Mouse (Mus musculus): ENCODE results near the gene R3hdml. TPM values are rescaled to one million over a fixed set of nuclear protein-coding genes. Genes with fewer than 3 reads are reported as not detected.

Gene R3hdml
- not detected in 2 replicates for polyA plus RNA-seq (2012)

GRCm38 (mm10) chr2:163492018-163492417 is at the start of gene R3hdml:
R3hdml (plus strand) TSS chr2:163492318.
- H3K9me3 ChIP-seq (ENCODE audit: control insufficient read depth, low read length), result no peaks in the 10 kb centered on the region
- no peak within 1 kb of the TSS for H3K4me3 ChIP-seq (replicated peaks)
- no peaks in the 10 kb centered on the region for H3K27me3 ChIP-seq (ENCODE audit: control insufficient read depth)
- no peaks in the 10 kb centered on the region for H3K36me3 ChIP-seq (ENCODE audit: control insufficient read depth)
- no peaks in the 10 kb centered on the region for H3K4me1 ChIP-seq (ENCODE audit: control insufficient read depth)
- TF ChIP-seq GATA1 (IDR thresholded peaks at IDR 0.05; ENCODE audit: low read length) (no peak), TAL1 (IDR thresholded peaks at IDR 0.05; ENCODE audit: low read length) (no peak)

DNA sequence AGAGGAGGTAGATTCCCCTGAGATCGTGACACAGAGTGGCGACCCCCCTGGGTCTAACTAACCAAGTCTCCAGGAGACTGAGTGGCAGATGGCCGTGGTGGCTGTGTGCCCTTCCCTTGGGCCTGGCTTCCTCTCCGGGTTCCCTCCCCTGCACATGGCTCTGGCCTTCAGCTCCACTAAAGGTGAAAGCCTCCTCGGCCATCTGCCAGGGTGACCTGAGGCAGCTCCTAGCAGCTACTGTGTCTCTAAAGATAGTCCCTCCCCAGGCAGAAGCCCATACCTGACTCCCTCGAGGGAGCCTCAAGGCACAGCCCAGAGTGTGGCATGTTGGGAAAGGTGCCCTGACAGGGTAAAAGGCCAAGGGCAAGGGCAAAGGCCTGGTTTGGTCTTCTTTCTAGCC is 48.6 kb upstream of the R3hdml start:
- H3K4me1 ChIP-seq (ENCODE audit: control insufficient read depth), result no peaks in the 10 kb centered on the region
- no peaks in the 10 kb centered on the region for H3K9me3 ChIP-seq (ENCODE audit: control insufficient read depth, low read length)
- no peak overlapping the region for H3K4me3 ChIP-seq (replicated peaks)
- TF ChIP-seq GATA1 (IDR thresholded peaks at IDR 0.05; ENCODE audit: low read length) (no peak), TAL1 (IDR thresholded peaks at IDR 0.05; ENCODE audit: low read length) (no peak)
- peaks cover 13% of the 10 kb centered on the region for H3K27me3 ChIP-seq (ENCODE audit: control insufficient read depth)
- H3K36me3 ChIP-seq (ENCODE audit: control insufficient read depth), result no peaks in the 10 kb centered on the region

DNA sequence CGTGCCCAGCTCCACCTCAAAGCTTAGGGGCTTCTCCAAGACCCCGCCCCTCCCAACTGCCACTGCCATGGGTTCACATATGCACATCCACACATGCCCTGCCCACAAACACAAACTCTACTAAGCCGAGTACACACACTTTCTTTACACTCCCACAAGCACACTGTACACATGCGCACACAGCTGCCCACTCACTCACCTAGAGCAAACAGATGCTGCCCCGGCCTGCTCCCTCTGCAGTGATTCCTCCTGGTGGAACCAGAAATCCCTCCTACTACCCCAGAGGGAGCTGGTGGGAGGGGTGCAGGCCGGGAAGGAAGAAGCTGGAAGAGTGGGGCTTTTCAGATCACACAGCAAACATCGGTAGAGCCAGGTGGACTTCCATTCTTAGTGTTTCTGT is 48.1 kb upstream of the R3hdml start:
- no peak for TF ChIP-seq TAL1 (IDR thresholded peaks at IDR 0.05; ENCODE audit: low read length)
- TF ChIP-seq GATA1 (IDR thresholded peaks at IDR 0.05; ENCODE audit: low read length), result no peak
- Histone ChIP-seq H3K36me3 (ENCODE audit: control insufficient read depth) (no peaks in the 10 kb centered on the region), H3K9me3 (ENCODE audit: control insufficient read depth, low read length) (no peaks in the 10 kb centered on the region), H3K4me3 (replicated peaks) (no peak overlapping the region), H3K27me3 (ENCODE audit: control insufficient read depth) (peaks cover 9% of the 10 kb centered on the region), H3K4me1 (ENCODE audit: control insufficient read depth) (no peaks in the 10 kb centered on the region)

DNA sequence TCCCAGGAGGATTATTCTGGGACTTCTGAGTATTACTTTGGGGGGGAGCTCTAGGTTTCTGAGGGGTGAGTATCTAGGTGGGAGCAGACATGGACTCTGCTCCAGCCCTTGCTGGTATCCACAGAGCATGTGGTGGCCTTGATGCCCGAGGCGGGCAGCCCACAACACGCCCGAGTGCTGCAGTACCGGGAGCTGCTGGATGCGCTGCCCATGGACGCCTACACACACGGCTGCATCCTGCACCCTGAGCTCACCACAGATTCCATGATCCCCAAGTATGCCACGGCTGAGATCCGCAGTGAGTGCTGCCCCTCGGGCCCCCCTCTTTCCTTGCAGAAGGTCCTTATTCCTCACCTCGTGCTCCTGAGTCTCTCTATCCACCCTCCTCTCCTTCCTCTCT is 44.7 kb upstream of the R3hdml start:
- Histone ChIP-seq H3K36me3 (ENCODE audit: control insufficient read depth) (no peaks in the 10 kb centered on the region), H3K4me3 (replicated peaks) (no peak overlapping the region), H3K4me1 (ENCODE audit: control insufficient read depth) (no peaks in the 10 kb centered on the region), H3K9me3 (ENCODE audit: control insufficient read depth, low read length) (no peaks in the 10 kb centered on the region), H3K27me3 (ENCODE audit: control insufficient read depth) (no peaks in the 10 kb centered on the region)
- TF ChIP-seq TAL1 (IDR thresholded peaks at IDR 0.05; ENCODE audit: low read length) (no peak), GATA1 (IDR thresholded peaks at IDR 0.05; ENCODE audit: low read length) (no peak)

- H3K36me3 ChIP-seq (ENCODE audit: control insufficient read depth), result no peaks in the 10 kb centered on the region
- H3K27me3 ChIP-seq (ENCODE audit: control insufficient read depth), result no peaks in the 10 kb centered on the region
- H3K4me1 ChIP-seq (ENCODE audit: control insufficient read depth), result no peaks in the 10 kb centered on the region
- H3K9me3 ChIP-seq (ENCODE audit: control insufficient read depth, low read length), result no peaks in the 10 kb centered on the region
- no peak overlapping the region for H3K4me3 ChIP-seq (replicated peaks)
- TF ChIP-seq TAL1 (IDR thresholded peaks at IDR 0.05; ENCODE audit: low read length) (no peak), GATA1 (IDR thresholded peaks at IDR 0.05; ENCODE audit: low read length) (no peak)
Observed at GRCm38 (mm10) chr2:163449276-163449675, 42.8 kb upstream of the R3hdml start.

GRCm38 (mm10) chr2:163450668-163451295 is 41.3 kb upstream of the R3hdml start:
- H3K36me3 ChIP-seq (ENCODE audit: control insufficient read depth), result no peaks in the 10 kb centered on the region
- H3K4me3 ChIP-seq (replicated peaks), result no peak overlapping the region
- TF ChIP-seq TAL1 (IDR thresholded peaks at IDR 0.05; ENCODE audit: low read length) (no peak), GATA1 (IDR thresholded peaks at IDR 0.05; ENCODE audit: low read length) (no peak)
- H3K4me1 ChIP-seq (ENCODE audit: control insufficient read depth), result no peaks in the 10 kb centered on the region
- no peaks in the 10 kb centered on the region for H3K9me3 ChIP-seq (ENCODE audit: control insufficient read depth, low read length)
- no peaks in the 10 kb centered on the region for H3K27me3 ChIP-seq (ENCODE audit: control insufficient read depth)

- no peaks in the 10 kb centered on the region for H3K36me3 ChIP-seq (ENCODE audit: control insufficient read depth)
- no peaks in the 10 kb centered on the region for H3K4me1 ChIP-seq (ENCODE audit: control insufficient read depth)
- H3K9me3 ChIP-seq (ENCODE audit: control insufficient read depth, low read length), result no peaks in the 10 kb centered on the region
- no peaks in the 10 kb centered on the region for H3K27me3 ChIP-seq (ENCODE audit: control insufficient read depth)
- TF ChIP-seq GATA1 (IDR thresholded peaks at IDR 0.05; ENCODE audit: low read length) (no peak), TAL1 (IDR thresholded peaks at IDR 0.05; ENCODE audit: low read length) (no peak)
- no peak overlapping the region for H3K4me3 ChIP-seq (replicated peaks)
Observed at GRCm38 (mm10) chr2:163452738-163453137, 39.4 kb upstream of the R3hdml start.

DNA sequence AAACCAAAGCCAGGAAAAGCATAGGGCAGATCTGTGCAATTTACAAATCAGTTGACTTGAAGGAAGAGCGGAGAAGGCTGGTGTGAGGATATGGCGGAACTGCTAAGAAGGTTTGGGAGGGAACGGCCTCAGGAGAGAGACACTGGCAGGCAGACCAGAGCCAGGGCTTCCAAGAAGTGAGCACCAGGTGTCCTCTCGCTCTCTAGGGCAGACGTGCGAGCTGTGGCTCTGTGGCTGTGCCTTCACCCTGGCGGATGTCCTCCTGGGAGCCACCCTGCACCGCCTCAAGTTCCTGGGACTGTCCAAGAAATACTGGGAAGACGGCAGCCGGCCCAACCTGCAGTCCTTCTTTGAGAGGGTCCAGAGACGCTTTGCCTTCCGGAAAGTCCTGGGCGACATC is 38.7 kb upstream of the R3hdml start:
- Histone ChIP-seq H3K36me3 (ENCODE audit: control insufficient read depth) (no peaks in the 10 kb centered on the region), H3K4me3 (replicated peaks) (no peak overlapping the region), H3K9me3 (ENCODE audit: control insufficient read depth, low read length) (no peaks in the 10 kb centered on the region), H3K4me1 (ENCODE audit: control insufficient read depth) (no peaks in the 10 kb centered on the region), H3K27me3 (ENCODE audit: control insufficient read depth) (peaks cover 5% of the 10 kb centered on the region)
- TF ChIP-seq TAL1 (IDR thresholded peaks at IDR 0.05; ENCODE audit: low read length), result no peak
- no peak for TF ChIP-seq GATA1 (IDR thresholded peaks at IDR 0.05; ENCODE audit: low read length)

DNA sequence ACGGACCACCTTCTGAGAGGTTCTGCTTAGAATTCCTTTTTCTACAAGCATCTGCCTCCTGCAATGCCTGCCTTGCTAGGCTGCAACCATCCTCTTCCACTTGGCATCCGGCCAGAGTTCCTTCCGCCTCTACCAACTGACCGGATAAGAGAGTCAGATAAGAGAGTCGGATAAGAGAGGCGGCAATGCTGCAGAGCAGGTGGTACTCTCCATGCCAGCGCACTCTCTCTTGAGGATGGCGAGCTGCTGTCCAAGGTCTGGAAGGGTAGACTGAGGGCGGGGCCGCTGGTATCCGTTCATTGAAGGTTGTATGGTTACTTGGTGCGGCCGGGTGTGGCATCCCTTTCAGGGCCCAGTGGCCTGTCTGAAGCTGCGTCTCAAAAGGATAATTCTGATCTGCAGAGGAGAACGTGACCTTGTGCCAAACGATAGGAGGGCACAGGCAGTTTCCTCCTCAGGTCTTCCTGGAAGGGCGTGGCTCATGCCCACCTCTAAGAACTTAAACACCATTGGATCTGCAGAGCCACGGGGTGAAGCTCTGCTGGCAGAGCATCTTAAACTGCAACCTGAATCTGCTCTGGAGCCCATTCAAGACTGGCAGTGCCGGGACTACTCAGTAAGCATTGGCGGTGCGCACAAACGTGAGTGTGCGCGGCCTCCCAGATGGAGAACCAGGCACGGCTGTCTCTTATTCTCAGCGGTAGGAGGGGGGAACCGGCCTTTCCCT is 33.4 kb upstream of the R3hdml start:
- Histone ChIP-seq H3K36me3 (ENCODE audit: control insufficient read depth) (no peaks in the 10 kb centered on the region), H3K4me3 (replicated peaks) (no peak overlapping the region), H3K27me3 (ENCODE audit: control insufficient read depth) (peaks cover 20% of the 10 kb centered on the region), H3K9me3 (ENCODE audit: control insufficient read depth, low read length) (no peaks in the 10 kb centered on the region), H3K4me1 (ENCODE audit: control insufficient read depth) (peaks cover 2% of the 10 kb centered on the region; the same call in 1 of the 2 replicates)
- TF ChIP-seq GATA1 (IDR thresholded peaks at IDR 0.05; ENCODE audit: low read length), result no peak
- TF ChIP-seq TAL1 (IDR thresholded peaks at IDR 0.05; ENCODE audit: low read length), result no peak
